Mouse (Mus musculus) olfactory bulb, adult 2 months (tissue): ENCODE data around the gene Uba5.

Source experiments
- CTCF ChIP-seq: fragments of 200-500 bp; IDR thresholded peaks from 2 replicates; pipeline ENCODE4 v1.5.1; 2012; ENCODE audit warnings: low read depth, mild to moderate bottlenecking, low read length, moderate library complexity; ENCODE audit not compliant: insufficient read depth
- POLR2A ChIP-seq: fragments of 200-500 bp; IDR thresholded peaks from 2 replicates; pipeline ENCODE4 v1.6.1; 2012; ENCODE audit warnings: mild to moderate bottlenecking, low read depth, low read length, moderate library complexity; ENCODE audit not compliant: insufficient read depth

DNA sequence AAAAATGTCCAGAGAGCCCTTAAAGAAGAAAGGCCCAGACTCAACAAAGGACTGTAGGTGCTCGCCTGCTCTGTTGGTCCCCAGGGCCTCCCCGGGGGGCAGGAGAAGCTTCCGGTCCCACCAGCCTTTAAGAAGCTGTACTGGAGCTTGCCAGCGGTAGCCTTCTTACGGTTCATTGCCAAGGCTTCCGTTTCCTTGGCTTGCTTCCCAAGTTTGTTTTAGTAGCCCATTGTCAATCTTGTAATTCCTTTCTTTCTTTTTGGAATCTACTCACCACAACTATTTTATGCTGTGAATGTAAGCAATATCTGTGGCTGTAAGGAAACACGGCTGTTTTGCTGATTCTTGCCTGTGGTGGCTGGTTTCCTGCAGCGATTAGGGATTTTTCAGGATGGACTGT is 25.6 kb upstream of the Uba5 start:
- TF ChIP-seq CTCF (no peak), POLR2A (no peak)
